Mouse (Mus musculus): ENCODE data around the gene Ethe1.

The Ethe1 gene

DNA sequence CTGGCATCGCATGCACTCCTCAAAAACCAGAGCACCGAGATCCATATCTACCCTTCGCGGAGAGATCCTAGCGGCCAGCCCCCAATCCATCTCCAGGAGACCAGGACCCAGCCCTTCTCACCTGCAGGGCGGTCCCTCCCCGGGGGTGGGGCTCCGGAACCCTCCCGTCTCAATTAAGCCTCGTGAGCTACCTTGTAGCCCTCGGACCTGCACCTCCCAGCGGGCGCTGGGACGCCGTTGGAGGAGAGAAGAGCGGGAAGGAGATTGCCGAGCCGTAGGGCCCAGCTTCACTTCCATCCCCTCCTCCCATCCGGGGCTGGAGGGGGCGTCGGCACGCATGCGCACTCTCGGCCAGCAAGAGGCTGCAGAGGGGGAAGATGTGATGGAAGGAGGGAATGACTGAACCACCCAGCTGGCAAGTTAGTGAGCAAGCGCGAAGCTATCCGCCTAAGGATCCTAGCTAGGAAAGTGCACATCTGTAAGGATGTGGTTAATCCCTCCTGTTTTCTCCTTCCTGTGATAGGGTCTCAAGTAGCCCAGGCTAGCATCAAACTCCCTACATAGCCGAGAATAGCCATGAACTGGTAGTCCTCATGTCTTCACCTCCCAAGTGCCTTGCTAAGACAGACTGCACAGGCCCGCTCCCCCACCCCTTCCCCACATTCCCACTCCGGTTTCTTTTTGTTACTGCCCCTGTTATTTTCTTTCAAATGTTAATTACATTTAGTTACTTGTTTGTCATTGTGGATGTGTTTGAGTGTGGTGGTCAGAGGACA lies at the start of gene Ethe1, which contains the start of gene Zfp575:
Gene Ethe1 (plus strand): TSS at position 214 of the 776 bp plus-strand sequence.
Gene Zfp575 (minus strand): TSS at position 312 of the 776 bp plus-strand sequence.
- DNase-seq (ENCODE audit: low read depth, low spot score) = peak; percentile 86

GRCm38 (mm10) chr7:24537591-24537990 lies 49.8 kb upstream of the Ethe1 start:
- no peak for DNase-seq (ENCODE audit: low read depth, low spot score)

GRCm38 (mm10) chr7:24538154-24538553 lies 49.2 kb upstream of the Ethe1 start:
- DNase-seq (ENCODE audit: low read depth, low spot score) = no peak

- no peak for DNase-seq (ENCODE audit: low read depth, low spot score)
Measured at GRCm38 (mm10) chr7:24538701-24539100, 48.6 kb upstream of the Ethe1 start.

DNA sequence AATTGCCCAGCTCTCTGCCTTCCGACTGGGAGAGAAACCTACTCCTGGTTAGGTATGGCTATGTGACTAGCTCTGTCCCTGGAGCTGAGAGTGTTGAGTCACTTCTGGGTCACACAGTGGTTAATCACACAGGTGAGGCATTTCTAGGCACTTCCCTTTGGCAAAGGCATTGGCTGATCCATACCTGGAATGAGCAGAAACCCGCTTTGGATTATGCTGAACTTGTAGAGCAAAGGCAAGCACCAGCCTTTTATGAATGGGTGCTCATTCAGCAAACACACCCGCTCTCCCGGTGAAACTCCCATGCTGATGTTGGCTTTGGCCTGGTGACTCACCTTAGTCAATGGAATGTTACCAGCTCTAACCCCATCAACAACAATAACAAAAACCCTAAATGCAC lies 47.7 kb upstream of the Ethe1 start:
- DNase-seq (ENCODE audit: low read depth, low spot score) = no peak

GRCm38 (mm10) chr7:24544506-24544905 lies 42.8 kb upstream of the Ethe1 start:
- no peak for DNase-seq (ENCODE audit: low read depth, low spot score)

- DNase-seq (ENCODE audit: low read depth, low spot score) = no peak
Measured at GRCm38 (mm10) chr7:24546068-24546614, 41.2 kb upstream of the Ethe1 start, which contains the start of the genes Pinlyp and Xrcc1. Gene Pinlyp, minus strand, starts transcription at chr7:24546118. Gene Xrcc1, plus strand, starts transcription at chr7:24546289.

- peak; percentile 99 for DNase-seq (ENCODE audit: low read depth, low spot score)
Measured at GRCm38 (mm10) chr7:24546634-24547389, 40.5 kb upstream of the Ethe1 start.

DNA sequence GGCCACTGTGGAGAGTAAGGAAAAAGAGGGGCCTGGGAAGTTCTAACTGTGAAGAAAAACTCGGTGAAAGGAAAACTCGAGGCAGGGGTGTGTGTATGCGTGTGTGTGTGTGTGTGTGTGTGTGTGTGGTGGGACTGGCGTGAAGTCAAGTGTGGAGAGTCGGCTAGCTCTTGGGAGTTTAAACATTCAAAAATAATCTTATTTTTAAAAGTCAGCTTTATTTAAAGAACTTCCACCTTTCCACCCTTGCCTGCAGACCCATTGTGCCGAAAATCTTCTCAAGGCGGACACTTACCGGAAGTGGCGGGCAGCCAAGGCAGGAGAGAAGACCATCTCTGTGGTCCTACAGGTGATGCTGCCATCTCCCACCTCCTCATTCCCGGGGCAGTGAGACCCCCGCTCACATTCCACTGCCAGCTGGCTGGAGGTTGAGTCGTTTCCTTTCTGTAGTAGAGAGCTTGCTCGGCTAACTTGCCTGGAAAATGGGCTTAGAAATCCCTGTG lies 39.8 kb upstream of the Ethe1 start:
- DNase-seq (ENCODE audit: low read depth, low spot score) = no peak

DNA sequence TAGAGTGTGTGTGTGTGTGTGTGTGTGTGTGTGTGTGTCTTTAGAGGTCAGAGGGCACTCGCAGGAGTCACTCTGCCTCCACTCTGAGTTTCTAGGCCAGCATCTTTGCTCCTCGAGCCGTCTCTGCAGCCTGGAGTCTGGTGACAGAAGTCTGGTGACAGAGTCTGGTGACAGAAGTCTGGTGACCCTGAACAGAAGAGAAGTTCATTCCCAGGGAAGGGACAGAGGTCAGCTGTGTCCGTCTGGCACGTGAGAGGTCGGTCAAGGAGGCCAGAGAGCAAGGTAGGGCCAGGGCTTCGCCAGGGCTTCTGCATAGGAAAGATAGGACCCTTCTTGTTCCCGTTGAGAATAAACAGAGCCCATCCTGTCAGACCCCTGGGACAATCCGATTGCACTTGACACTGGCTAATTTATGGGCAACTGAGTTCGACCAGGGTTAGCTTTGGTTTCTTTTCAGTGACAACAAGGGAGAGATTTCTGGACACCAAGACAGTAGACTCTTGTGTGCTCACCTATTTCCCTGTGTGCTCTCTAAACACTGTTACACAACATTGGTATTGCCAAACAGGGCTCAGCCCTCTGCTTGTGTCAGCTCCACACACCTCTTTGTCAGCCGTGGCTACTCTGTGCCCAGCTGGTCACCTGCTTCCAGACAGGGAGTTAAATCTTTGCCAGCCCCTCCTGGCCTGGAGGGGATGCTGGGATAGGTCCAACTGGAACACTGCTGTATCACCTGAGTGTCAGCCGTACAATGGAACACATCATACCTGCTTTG lies 35.2 kb upstream of the Ethe1 start:
- DNase-seq (ENCODE audit: low read depth, low spot score) = no peak

DNA sequence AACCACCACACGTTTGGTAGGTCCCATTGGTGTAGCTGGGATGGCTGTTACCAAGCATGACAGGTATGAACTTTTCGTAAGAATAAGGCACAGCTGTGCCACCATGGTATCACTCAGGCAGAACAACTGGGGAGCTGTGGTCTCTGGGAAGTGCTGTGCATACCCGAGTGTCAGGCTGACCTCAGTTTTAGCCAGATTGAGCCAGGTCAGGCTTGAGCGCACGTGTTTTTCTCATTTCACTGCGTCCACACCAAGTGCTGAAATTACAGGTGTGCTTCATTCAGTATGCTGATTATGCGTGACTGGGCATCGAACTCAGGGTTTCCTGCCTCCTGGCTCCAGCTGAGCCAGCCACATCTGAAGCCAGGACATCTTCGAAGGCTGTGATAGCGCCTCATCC lies 31.6 kb upstream of the Ethe1 start:
- DNase-seq (ENCODE audit: low read depth, low spot score) = no peak

- no peak for DNase-seq (ENCODE audit: low read depth, low spot score)
Measured at GRCm38 (mm10) chr7:24561450-24561849, 25.9 kb upstream of the Ethe1 start.

DNA sequence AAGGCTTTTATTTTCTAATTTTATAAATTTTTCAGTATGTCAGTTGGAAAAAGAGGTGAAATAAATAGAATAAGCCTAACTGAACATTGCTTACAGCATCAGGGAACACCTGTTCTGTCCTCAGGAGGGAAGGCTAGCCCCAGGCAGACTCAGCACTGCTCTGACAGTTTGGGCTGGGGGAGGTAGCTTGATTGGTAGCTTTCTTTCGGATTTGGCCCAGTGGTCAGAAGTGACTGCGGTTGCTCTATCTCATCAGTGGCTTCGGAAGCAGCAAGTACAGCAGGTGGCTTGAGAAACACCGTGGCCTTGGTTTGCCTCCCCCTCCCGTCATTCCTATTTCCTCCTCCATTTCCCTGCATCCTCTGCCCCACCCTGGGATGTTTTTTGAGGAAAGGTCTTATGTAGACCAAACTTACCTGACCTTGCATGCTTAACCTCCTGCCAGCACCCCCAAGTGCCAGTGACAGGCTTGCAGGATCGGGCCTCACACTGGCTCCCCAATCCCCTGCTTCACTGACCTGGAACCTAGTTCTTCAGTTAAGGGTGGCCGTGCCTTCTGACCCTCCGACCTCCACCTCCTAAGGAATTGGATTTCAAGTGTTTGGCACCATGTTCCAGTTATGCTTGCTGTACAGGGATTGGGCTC lies 24.0 kb upstream of the Ethe1 start:
- DNase-seq (ENCODE audit: low read depth, low spot score) = no peak

- no peak for DNase-seq (ENCODE audit: low read depth, low spot score)
Measured at GRCm38 (mm10) chr7:24563837-24564206, 23.5 kb upstream of the Ethe1 start.

DNA sequence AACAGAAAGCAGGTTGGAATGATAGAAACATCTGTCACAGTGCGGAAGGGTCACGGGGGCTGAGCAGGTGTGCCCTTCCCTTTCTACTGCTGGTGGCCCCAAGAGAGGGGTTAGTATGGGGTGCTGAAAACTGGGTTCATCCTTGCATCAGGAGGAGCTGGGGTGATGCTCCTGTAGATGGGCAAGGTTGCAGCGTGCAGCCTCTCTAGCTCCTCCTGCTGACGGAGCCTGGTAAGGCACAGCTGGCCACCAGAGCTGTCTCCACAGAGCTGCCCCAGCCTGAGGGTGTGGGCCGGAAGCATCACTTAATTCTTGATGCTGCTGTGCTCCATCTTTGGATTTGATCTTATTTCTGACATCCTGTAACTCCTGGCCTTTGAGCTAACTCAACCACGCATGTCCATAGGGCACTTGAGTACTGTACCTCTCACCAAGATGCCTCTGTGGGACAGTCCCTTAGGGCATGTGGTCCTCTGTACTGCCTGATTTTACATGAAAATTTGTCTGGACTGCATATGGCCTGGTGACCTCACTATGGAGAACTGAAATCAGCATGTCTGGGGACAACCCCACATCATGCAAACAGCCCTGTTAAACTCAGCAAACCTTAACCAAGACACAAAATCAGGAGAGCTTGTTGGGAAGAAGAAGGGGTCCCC lies 22.6 kb upstream of the Ethe1 start:
- DNase-seq (ENCODE audit: low read depth, low spot score) = peak; percentile 71

- DNase-seq (ENCODE audit: low read depth, low spot score) = no peak
Measured at GRCm38 (mm10) chr7:24565627-24566026, 21.7 kb upstream of the Ethe1 start.

DNA sequence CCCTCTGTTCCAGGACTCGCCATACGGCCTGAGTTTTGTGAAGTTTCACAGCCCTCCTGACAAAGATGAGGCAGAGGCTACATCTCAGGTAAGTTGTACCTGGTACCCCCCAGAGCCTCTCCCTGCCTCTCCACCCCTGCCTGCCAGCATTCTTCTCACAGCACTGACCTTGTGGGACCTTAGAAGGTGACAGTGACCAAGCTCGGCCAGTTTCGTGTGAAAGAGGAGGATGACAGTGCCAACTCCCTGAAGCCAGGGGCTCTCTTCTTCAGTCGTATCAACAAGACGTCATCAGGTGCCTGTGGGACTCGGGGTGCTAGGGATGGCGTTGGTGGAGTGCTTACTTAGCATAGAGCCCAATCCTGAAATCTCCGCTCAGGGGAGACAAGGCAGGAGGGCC lies 21.1 kb upstream of the Ethe1 start:
- DNase-seq (ENCODE audit: low read depth, low spot score) = no peak

DNA sequence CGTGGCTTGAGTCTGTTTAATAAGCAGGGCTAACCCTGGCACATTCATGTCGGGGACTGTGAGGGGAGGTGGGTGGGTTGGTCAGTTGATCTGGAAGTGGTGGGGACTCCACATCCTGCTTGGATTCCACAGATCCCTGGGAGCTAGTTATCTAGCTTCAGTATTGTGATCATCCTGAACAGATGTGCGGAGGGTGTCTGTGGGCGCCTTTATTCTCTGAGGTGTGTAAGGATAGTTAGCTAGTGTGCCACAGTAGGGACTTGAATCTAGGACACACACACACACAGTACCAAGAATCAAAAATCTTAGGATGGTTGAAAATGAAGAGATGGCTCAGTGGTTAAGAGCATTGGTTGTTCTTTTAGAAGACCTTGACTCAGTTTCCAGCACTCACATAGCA lies 18.8 kb upstream of the Ethe1 start:
- DNase-seq (ENCODE audit: low read depth, low spot score) = no peak

DNA sequence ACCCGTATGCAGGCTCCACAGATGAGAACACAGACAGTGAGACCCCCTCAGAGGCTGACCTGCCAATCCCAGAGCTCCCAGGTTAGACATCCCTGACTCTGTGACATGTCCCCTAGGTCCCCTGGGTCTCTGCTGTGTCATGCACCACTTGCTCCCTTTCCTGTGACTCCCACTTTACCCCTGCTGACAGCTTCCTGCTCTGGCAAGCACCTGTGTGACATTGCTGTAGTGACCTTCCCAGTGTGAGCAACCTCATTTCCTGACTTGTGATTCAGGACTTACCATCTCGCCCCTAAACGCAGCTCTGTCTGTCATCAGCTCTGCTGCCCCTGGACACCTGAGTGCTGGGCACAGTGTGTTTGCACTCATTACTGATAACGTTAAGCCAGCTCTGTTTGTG lies 16.3 kb upstream of the Ethe1 start:
- no peak for DNase-seq (ENCODE audit: low read depth, low spot score)

- DNase-seq (ENCODE audit: low read depth, low spot score) = no peak
Measured at GRCm38 (mm10) chr7:24572455-24572854, 14.9 kb upstream of the Ethe1 start.

Data from mesoderm, embryonic 11.5 days (tissue).